Mouse (Mus musculus): Measurements from ENCODE around the gene Mme. TPM values are rescaled to one million over a fixed set of nuclear protein-coding genes. Genes with fewer than 3 reads are reported as not detected.

Mme gene
- under 1 TPM in 1 of 2 experiments, not detected in 1; 0.07 TPM for total RNA-seq (2023)

GRCm38 (mm10) chr3:63241099-63241587, at the start of gene Mme:
Gene Mme, plus strand, starts transcription at chr3:63241537.

Other genes with a start within 250 kb of the Mme start
- gene Gm34302, start 242.3 kb downstream of the Mme start, total RNA-seq (2023): not detected